Mouse (Mus musculus): ENCODE results near the gene Rslcan18.
A peak's percentile ranks its signal among the peaks of the same experiment; 100 is the strongest.

DNA sequence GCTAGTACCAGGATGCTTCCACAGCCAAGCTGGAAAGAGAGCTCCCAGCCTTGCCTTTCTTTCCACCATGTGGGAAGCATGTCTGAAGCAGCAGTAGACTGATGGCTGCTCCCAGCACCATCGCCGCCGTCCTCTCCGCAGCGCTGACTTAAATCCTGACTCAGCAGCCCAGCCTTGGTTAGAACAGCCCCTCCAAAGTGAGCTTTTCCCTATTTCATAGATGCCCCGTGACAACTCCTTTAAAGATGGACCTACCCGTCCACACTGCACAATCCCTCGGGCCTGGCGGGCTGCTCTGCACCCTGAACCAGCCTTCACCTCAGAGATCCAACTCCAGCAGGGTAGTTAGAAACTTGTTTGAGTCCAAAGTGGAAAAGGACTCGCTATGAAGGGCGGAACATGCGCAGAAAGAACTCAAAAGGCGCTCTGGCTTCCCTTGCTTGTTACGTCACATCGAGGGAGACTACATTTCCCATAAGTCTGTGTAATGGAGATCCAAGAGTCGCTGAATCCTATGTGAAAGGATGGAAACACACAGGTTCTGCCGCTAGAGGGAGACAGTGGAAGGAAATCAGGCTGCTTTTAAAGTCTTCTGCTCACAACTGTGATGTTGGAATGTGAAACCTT lies 7.8 kb downstream of the Rslcan18 start, which contains the start of gene Gm28557:
- TF ChIP-seq ZC3H11A (IDR thresholded peaks at IDR 0.05; ENCODE audit: borderline replicate concordance, low read depth, low read length), result no peak
- peak; percentile 94 for TF ChIP-seq HCFC1 (IDR thresholded peaks at IDR 0.05; ENCODE audit: borderline replicate concordance, insufficient read depth, low read length)
- no peak for TF ChIP-seq CHD2 (IDR thresholded peaks at IDR 0.05; ENCODE audit: low read depth, low read length)
- TF ChIP-seq ZNF384 (IDR thresholded peaks at IDR 0.05; ENCODE audit: low read depth, low read length), result no peak
- peak; percentile 94 for TF ChIP-seq MAFK (IDR thresholded peaks at IDR 0.05; ENCODE audit: insufficient read depth, low read depth, low read length)

All from ES-E14 (cell line).